Mouse (Mus musculus): Measurements from ENCODE around the gene Ap1s2. TPM values are rescaled to one million over a fixed set of nuclear protein-coding genes. Genes with fewer than 3 reads are reported as not detected.

Ap1s2 gene
- total and polyA plus RNA-seq, 3 experiments, result 8.0 to 26.2 (median 21.5) TPM

GRCm38 (mm10) chrX:163908003-163908336, 847 bp upstream of the Ap1s2 start:
- H3K27me3 ChIP-seq (ENCODE audit: control insufficient read depth, insufficient read depth, low read length), result no peaks in the 10 kb centered on the region
- DNase-seq, result no peak
- TF ChIP-seq POLR2A (IDR thresholded peaks at IDR 0.05; ENCODE audit: insufficient read depth, low read depth, low read length) (no peak), EP300 (IDR thresholded peaks at IDR 0.05; ENCODE audit: insufficient read depth, low read depth, low read length) (no peak), CTCF (IDR thresholded peaks at IDR 0.05) (no peak)
- no peaks in the 10 kb centered on the region for H3K4me1 ChIP-seq (ENCODE audit: control insufficient read depth, insufficient read depth, low read length)
- H3K27ac ChIP-seq, result no peak overlapping the region
- intact Hi-C loops (cut with DNase I), result loop anchor here (1.0 to 5.0 kb wide), 3 partner anchors 50 to 169 kb away; partner anchors contain the start of genes Siah1b and Zrsr2
- 26% methylated on average over 8 of the region's 8 CpGs for WGBS
- no peaks in the 10 kb centered on the region for H3K79me2 ChIP-seq (replicated peaks; ENCODE audit: control insufficient read depth, insufficient read depth, low read length)
- peak overlapping the region; percentile 46; the same call in 1 of the 2 replicates for H3K9ac ChIP-seq (ENCODE audit: low read depth, low read length)
- no peaks in the 10 kb centered on the region for H3K36me3 ChIP-seq (ENCODE audit: control insufficient read depth, insufficient read depth, low read length)
- H3K4me3 ChIP-seq, result peak overlapping the region; percentile 60

- H3K4me3 ChIP-seq, result peak overlapping the region; percentile 69
- no peaks in the 10 kb centered on the region for H3K79me2 ChIP-seq (replicated peaks; ENCODE audit: control insufficient read depth, insufficient read depth, low read length)
- H3K9ac ChIP-seq (ENCODE audit: low read depth, low read length), result peak overlapping the region; percentile 74
- no peaks in the 10 kb centered on the region for H3K36me3 ChIP-seq (ENCODE audit: control insufficient read depth, insufficient read depth, low read length)
- peak overlapping the region; percentile 71 for H3K27ac ChIP-seq
- DNase-seq, result peak in 1 of 2 experiments; percentile 60
- H3K4me1 ChIP-seq (ENCODE audit: control insufficient read depth, insufficient read depth, low read length), result no peaks in the 10 kb centered on the region
- WGBS, result 10% methylated on average over 32 of the region's 34 CpGs
- TF ChIP-seq EP300 (IDR thresholded peaks at IDR 0.05; ENCODE audit: insufficient read depth, low read depth, low read length) (no peak), CTCF (IDR thresholded peaks at IDR 0.05) (peak; percentile 38)
- no peaks in the 10 kb centered on the region for H3K27me3 ChIP-seq (ENCODE audit: control insufficient read depth, insufficient read depth, low read length)
- intact Hi-C loops (cut with DNase I), result loop anchor here (5.0 kb wide), 2 partner anchors 82 to 168 kb away; partner anchors contain the start of gene Siah1b
Measured at GRCm38 (mm10) chrX:163909381-163909780, 564 bp downstream of the Ap1s2 start.

GRCm38 (mm10) chrX:163912791-163913190, 4.0 kb downstream of the Ap1s2 start:
- H3K4me3 ChIP-seq, result no peak overlapping the region
- H3K27me3 ChIP-seq (ENCODE audit: control insufficient read depth, insufficient read depth, low read length), result no peaks in the 10 kb centered on the region
- no peak for DNase-seq
- no peak overlapping the region for H3K9ac ChIP-seq (ENCODE audit: low read depth, low read length)
- intact Hi-C loops (cut with DNase I), result no loop called here
- H3K79me2 ChIP-seq (replicated peaks; ENCODE audit: control insufficient read depth, insufficient read depth, low read length), result no peaks in the 10 kb centered on the region
- TF ChIP-seq CTCF (IDR thresholded peaks at IDR 0.05) (peak; percentile 51), POLR2A (IDR thresholded peaks at IDR 0.05; ENCODE audit: insufficient read depth, low read depth, low read length) (no peak)
- H3K27ac ChIP-seq, result no peak overlapping the region
- H3K36me3 ChIP-seq (ENCODE audit: control insufficient read depth, insufficient read depth, low read length), result no peaks in the 10 kb centered on the region
- no peaks in the 10 kb centered on the region for H3K4me1 ChIP-seq (ENCODE audit: control insufficient read depth, insufficient read depth, low read length)

GRCm38 (mm10) chrX:163929550-163929949, 20.7 kb downstream of the Ap1s2 start:
- Histone ChIP-seq H3K4me3 (no peak overlapping the region), H3K27ac (no peak overlapping the region), H3K27me3 (ENCODE audit: control insufficient read depth, insufficient read depth, low read length) (no peaks in the 10 kb centered on the region), H3K9ac (ENCODE audit: low read depth, low read length) (no peak overlapping the region), H3K4me1 (ENCODE audit: control insufficient read depth, insufficient read depth, low read length) (no peaks in the 10 kb centered on the region), H3K79me2 (replicated peaks; ENCODE audit: control insufficient read depth, insufficient read depth, low read length) (no peaks in the 10 kb centered on the region), H3K36me3 (ENCODE audit: control insufficient read depth, insufficient read depth, low read length) (no peaks in the 10 kb centered on the region)
- TF ChIP-seq CTCF (IDR thresholded peaks at IDR 0.05), result no peak
- TF ChIP-seq POLR2A (IDR thresholded peaks at IDR 0.05; ENCODE audit: insufficient read depth, low read depth, low read length), result no peak
- TF ChIP-seq EP300 (IDR thresholded peaks at IDR 0.05; ENCODE audit: insufficient read depth, low read depth, low read length), result no peak
- intact Hi-C loops (cut with DNase I), result no loop called here
- DNase-seq, result no peak

- Histone ChIP-seq H3K27ac (no peak overlapping the region), H3K36me3 (ENCODE audit: control insufficient read depth, insufficient read depth, low read length) (no peaks in the 10 kb centered on the region), H3K27me3 (ENCODE audit: control insufficient read depth, insufficient read depth, low read length) (no peaks in the 10 kb centered on the region), H3K4me1 (ENCODE audit: control insufficient read depth, insufficient read depth, low read length) (no peaks in the 10 kb centered on the region), H3K9ac (ENCODE audit: low read depth, low read length) (no peak overlapping the region), H3K4me3 (no peak overlapping the region), H3K79me2 (replicated peaks; ENCODE audit: control insufficient read depth, insufficient read depth, low read length) (no peaks in the 10 kb centered on the region)
- no peak for DNase-seq
- intact Hi-C loops (cut with DNase I), result no loop called here
- WGBS, result 73% methylated on average over 8 of the region's 8 CpGs
- TF ChIP-seq POLR2A (IDR thresholded peaks at IDR 0.05; ENCODE audit: insufficient read depth, low read depth, low read length) (no peak), CTCF (IDR thresholded peaks at IDR 0.05) (no peak), EP300 (IDR thresholded peaks at IDR 0.05; ENCODE audit: insufficient read depth, low read depth, low read length) (no peak)
Measured at GRCm38 (mm10) chrX:163934731-163935130, 25.9 kb downstream of the Ap1s2 start.

- no peaks in the 10 kb centered on the region for H3K36me3 ChIP-seq (ENCODE audit: control insufficient read depth, insufficient read depth, low read length)
- TF ChIP-seq CTCF (IDR thresholded peaks at IDR 0.05), result no peak
- no peak for TF ChIP-seq EP300 (IDR thresholded peaks at IDR 0.05; ENCODE audit: insufficient read depth, low read depth, low read length)
- TF ChIP-seq POLR2A (IDR thresholded peaks at IDR 0.05; ENCODE audit: insufficient read depth, low read depth, low read length), result no peak
- H3K27me3 ChIP-seq (ENCODE audit: control insufficient read depth, insufficient read depth, low read length), result no peaks in the 10 kb centered on the region
- H3K27ac ChIP-seq, result no peak overlapping the region
- 68% methylated on average over 6 of the region's 6 CpGs for WGBS
- H3K4me3 ChIP-seq, result no peak overlapping the region
- H3K79me2 ChIP-seq (replicated peaks; ENCODE audit: control insufficient read depth, insufficient read depth, low read length), result no peaks in the 10 kb centered on the region
- H3K4me1 ChIP-seq (ENCODE audit: control insufficient read depth, insufficient read depth, low read length), result no peaks in the 10 kb centered on the region
- peak; percentile 46 to 61 for DNase-seq
- intact Hi-C loops (cut with DNase I), result no loop called here
- no peak overlapping the region for H3K9ac ChIP-seq (ENCODE audit: low read depth, low read length)
Measured at GRCm38 (mm10) chrX:163938587-163938986, 29.8 kb downstream of the Ap1s2 start.
